Mouse (Mus musculus): ENCODE data around the gene Olfr1427. TPM values are rescaled to one million over a fixed set of nuclear protein-coding genes. Genes with fewer than 3 reads are reported as not detected.

Gene Olfr1427
- not detected for total RNA-seq (2023)

DNA sequence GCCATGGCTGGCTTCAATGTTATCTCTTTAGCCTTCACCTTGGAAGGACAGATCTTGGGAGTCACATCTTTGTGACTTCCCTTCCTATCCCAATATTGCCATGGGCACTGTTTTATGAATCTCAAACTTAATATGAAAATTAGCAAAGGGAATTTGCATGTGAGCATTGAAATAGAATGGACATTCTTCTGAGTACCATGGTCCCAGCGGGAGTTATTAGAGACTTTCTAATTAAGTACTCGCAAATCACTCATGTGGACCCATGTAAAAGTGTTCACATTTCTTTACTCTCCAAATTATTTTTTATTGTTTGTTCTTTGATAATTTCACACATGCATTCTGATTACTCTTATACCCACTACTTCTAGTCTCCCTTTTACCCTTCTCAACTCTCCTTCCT lies at the start of gene Olfr1427:
Olfr1427 (minus strand) TSS at position 101 of the 400 bp plus-strand sequence.

DNA sequence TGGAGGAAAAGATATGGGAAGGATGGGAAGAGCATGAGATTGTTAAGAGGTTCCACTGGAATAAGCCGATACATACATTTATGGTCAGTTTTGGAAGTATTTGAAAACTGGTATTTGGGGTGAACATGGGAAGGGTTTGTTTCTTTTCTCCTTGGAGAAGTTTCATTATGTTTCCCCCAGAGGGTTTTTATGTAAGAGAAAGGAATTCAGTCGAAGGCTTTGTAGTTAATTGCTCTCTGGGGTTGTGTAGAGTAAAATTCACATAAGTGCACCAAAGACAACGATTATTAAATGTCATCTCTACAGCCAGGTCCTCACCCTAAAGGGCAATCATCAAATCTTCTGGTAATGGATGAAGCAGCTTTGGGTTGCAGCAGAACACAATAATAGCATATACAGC lies 20.0 kb upstream of the Olfr1427 start, which contains the start of gene Olfr76:
Olfr76 (minus strand) TSS at position 101 of the 400 bp plus-strand sequence.

DNA sequence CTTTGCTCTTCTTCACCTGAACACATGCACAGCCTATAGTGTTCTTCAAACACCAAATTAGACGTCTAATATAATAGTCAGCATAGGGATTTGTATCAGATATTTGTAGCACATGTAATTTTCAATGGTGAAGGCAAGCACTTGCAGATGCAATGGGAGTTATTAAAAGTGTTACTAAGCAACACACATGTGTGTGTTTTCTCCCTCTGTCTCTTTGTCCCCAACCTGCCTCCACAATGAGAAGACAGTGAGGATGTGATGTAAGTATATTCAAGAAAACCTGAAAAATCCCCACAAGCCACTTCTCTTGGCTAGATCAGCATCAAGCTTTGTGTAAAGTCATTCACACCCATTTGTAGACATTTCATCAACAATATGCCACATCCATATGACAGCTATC lies 12.7 kb upstream of the Olfr1427 start, which contains the start of gene Olfr1428:
Olfr1428 (minus strand) TSS at position 101 of the 400 bp plus-strand sequence.

DNA sequence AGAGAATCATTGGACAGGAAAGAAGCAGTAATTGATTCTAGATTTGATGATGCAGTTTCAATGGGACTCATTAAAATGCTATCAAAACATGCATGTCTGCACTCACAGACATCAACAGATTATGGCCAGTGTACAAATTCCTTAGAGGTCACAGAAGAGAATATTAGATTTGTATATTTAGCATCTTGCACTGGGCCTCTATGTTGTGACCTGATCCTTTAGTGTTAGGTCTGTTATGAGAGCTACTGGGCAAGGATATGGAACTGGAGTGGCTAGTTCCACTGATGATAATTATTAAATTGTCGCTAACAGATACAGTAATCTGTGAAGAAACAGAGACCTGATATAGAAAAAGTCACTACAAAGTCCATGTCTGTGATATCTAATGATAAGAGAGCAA lies 11.2 kb downstream of the Olfr1427 start, which contains the start of gene Olfr1426:
Olfr1426 (minus strand) TSS at position 101 of the 400 bp plus-strand sequence.

DNA sequence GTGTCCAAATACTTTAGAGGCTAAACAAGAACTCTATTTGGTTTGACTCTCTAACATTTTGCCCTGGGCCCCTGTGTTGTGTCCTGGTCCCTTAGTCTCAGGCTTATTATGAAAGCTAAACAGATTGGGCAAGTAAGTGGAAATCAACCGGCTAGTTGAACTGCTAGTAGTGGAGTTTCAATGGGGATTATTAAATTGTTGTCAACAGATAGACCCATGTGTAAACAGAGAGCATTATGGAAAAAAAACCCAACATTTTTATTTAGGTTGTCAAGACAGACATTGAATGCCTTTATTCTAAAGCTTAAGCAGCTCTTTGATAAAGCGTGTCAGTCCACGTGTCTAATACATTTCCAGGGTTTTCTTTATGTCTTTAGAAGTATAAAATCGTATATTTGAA lies 25.5 kb downstream of the Olfr1427 start, which contains the start of gene Olfr1425:
Olfr1425 (minus strand) TSS at position 101 of the 400 bp plus-strand sequence.

DNA sequence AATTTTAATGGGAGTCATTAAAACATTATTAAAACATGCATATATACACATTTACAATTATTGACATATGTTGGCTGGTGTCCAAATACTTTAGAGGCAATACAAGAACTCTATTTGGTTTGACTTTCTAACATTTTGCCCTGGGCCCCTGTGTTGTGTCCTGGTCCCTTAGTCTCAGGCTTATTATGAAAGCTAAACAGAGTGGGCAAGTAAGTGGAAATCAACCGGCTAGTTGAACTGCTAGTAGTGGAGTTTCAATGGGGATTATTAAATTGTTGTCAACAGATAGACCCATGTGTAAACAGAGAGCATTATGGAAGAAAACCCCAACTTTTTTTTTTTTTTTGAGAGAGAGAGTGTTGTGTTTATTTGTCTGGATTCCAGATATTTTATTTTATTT lies 40.6 kb downstream of the Olfr1427 start, which contains the start of gene Olfr1424:
Olfr1424 (minus strand) TSS at position 101 of the 400 bp plus-strand sequence.

Other genes with a start within 250 kb of the Olfr1427 start
- gene Olfr1418, start 242.3 kb downstream of the Olfr1427 start, total RNA-seq (2023), result not detected
- not detected for gene Olfr1419, start 228.2 kb downstream of the Olfr1427 start, total RNA-seq (2023)
- gene Olfr1420, start 216.8 kb downstream of the Olfr1427 start, total RNA-seq (2023), result not detected
- 54.0 TPM for gene Patl1, start 190.9 kb downstream of the Olfr1427 start, total RNA-seq (2023)
- gene Osbp, start 137.4 kb downstream of the Olfr1427 start, total RNA-seq (2023), result 44.4 TPM
- gene Olfr1423, start 62.0 kb downstream of the Olfr1427 start, total RNA-seq (2023), result not detected
- gene Olfr1424, start 40.7 kb downstream of the Olfr1427 start, total RNA-seq (2023), result not detected
- gene Olfr1425, start 25.6 kb downstream of the Olfr1427 start, total RNA-seq (2023), result not detected
- not detected for gene Olfr1426, start 11.3 kb downstream of the Olfr1427 start, total RNA-seq (2023)
- not detected for gene Olfr1428, start 12.6 kb upstream of the Olfr1427 start, total RNA-seq (2023)
- gene Olfr76, start 19.9 kb upstream of the Olfr1427 start, total RNA-seq (2023), result not detected
- gene Olfr1555-ps1, start 66.8 kb upstream of the Olfr1427 start, total RNA-seq (2023), result not detected
- gene Olfr1431, start 97.3 kb upstream of the Olfr1427 start, total RNA-seq (2023), result not detected
- gene Olfr1432, start 129.3 kb upstream of the Olfr1427 start, total RNA-seq (2023), result not detected
- not detected for gene Olfr262, start 138.3 kb upstream of the Olfr1427 start, total RNA-seq (2023)
- gene Olfr235, start 157.7 kb upstream of the Olfr1427 start, total RNA-seq (2023), result not detected
- gene Olfr1434, start 176.5 kb upstream of the Olfr1427 start, total RNA-seq (2023), result not detected
- not detected for gene Olfr1436, start 195.8 kb upstream of the Olfr1427 start, total RNA-seq (2023)
- gene Olfr1437, start 221.8 kb upstream of the Olfr1427 start, total RNA-seq (2023), result not detected
- gene Olfr1438-ps1, start 232.6 kb upstream of the Olfr1427 start, total RNA-seq (2023), result not detected